Mouse (Mus musculus) adrenal gland, adult 18-20 months (tissue): ENCODE measurements around the gene Lama5. TPM values are rescaled to one million over a fixed set of nuclear protein-coding genes. Genes with fewer than 3 reads are reported as not detected.
"Not testable (repeated sequence)": the region's sequence is repeated elsewhere in the genome, so short reads cannot be mapped to it uniquely, and the experiment has no call there.

Experiments
- DNase-seq, 2 experiments: peaks; one replicate each; pipeline ENCODE4 v3.0.0; 2021 to 2022; ENCODE audit warnings: low spot score in 2 of 2
- total RNA-seq, 2 experiments: library from RNA; stranded (reverse); gene quantifications; 1 replicate in 1 of 2; 2 replicates in 1 of 2; pipeline ENCODE4 v1.2.3; 2021

Gene Lama5
- total RNA-seq, 2 experiments from 2014 or later: 31.5 to 61.3 TPM

DNA sequence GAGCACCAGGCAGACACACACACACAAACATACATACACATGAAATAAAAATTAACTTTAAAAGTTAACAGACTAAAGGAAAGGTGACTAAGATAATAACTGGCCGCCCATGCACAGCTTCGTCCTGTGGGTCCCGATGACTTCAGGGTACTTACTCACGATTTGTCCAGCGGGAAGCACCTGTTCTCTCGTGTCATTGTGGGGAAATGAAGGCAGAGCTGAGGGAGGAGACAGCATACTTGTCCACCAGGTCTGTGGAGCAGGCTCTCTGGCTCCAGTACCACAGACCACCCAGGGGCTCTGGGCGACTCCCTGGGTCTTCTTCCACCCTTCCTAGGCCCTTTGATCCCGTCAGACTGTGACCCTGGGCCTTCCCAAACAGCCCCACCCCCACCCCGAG is 24.4 kb downstream of the Lama5 start:
- no peak for DNase-seq

DNA sequence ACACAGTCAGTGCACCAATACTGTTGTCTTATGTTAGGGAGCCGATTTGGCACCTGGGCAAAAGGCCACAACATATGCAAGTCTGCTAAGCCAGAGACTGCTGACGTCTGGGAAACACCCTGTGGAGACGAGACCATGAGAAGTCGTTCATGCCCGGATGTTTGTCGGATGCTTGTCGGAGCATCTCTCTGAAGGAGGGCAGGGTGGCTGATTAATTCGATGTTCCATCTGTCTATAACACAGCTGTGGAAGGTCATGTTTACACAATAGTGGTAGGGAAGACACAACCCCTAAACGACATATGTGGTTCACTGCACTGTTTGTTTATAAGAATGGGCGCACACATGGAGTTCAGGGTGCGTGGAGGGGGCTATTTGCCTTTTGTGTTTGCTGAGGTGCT is 25.0 kb downstream of the Lama5 start:
- DNase-seq: no peak

DNA sequence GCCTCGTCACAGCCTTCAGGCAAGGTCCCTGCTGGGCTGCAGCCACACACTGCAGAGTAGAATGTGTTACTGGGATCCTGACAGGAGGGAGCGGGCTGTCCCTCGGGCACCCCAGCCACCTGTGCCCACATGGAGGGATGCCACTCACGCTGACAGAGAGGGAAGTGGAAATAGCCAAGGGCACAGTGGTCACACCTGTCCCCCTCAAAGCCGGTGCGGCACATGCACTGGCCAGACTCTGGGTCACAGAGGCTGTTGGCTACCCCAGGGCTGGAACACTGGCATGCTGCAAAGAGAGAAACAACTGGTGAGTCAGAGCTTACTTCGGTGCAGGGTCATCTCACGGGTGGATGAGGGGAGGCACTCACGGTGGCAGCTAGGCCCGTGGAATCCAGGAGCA is 26.9 kb downstream of the Lama5 start:
- no peak for DNase-seq

DNA sequence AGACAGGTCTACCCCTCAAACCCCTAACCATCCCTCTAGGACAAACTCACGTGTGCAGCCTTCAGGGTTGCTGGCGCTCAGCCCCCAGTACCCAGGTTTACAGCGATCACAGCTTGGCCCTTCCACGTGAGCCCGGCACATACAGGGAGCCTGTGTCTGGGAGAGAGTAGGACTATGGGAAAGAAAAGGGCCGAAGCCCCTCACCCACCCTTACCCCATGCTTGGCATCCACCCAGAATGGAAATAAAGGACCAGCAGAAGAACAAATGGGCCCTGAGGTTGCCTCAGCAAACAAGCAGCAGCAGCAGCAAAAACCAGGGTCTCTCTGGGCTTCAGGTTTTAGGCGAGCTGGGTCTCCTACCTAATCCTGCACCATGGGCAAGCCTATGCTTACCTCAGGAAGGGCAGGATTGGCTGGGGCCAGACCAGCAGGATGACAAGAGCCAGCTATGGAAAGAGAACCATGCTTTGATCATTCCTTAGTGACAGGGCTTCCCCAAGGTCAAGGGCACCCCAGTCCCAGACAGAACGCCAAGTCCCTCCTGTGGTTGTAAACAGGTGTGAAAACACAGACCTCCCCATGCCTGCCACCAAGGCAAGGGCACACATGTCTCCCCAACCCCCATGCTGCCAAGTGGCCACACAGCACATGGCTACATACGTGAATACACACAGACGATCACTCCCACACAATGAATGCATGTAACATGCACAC is 28.2 kb downstream of the Lama5 start:
- no peak for DNase-seq

DNA sequence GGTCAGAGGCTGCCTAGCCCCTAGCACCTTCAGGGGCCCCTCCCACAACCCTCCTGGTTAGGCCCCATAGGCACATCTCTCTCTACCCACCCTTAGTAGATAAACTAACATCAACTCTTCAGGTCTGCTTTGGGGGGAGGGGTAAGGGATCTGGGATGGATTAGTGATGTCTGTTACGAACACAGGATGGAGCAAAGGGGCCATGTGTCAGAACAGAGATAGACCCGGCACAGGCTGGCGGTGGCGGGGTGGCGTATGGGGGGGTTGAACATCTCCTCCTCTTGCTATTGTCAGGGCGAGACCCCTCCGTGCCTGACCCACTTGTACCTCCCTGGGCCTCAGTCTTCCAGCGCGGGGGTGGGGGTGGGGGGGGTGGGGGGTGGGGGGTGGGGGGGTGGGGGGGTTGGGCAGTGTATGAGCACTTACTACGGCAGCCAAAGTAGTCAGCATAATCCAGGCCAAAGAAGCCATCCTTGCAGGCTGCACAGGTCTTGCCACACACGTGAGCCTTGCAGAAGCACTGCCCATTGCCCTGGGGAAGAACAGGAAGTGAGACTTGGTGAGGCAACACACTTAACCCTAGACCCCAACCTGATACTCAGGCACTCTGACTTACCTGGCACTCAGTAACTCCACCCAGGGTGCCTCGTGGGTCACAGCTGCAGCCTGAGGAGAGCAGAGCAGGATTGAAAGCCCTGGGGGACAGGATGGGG is 28.9 kb downstream of the Lama5 start:
- DNase-seq: no peak

DNA sequence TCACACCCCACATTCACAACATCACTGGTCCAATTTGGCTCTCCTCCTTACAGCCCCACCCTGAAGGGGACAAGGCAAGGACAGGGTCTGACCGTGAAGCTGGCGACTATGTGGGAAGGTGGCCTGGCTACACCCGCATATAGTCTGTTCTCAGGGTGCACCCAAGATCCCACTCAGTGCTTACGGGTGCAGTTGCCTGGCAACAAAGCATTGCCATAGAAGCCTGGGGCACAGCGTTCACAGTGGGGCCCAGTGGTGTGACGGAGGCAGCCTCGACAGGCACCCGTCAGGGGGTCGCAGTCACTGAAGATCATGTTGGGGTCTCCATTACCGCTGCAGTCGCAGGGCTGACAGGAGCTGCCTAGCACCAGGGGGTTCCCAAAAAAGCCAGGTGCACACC is 38.3 kb downstream of the Lama5 start:
- no peak for DNase-seq

DNA sequence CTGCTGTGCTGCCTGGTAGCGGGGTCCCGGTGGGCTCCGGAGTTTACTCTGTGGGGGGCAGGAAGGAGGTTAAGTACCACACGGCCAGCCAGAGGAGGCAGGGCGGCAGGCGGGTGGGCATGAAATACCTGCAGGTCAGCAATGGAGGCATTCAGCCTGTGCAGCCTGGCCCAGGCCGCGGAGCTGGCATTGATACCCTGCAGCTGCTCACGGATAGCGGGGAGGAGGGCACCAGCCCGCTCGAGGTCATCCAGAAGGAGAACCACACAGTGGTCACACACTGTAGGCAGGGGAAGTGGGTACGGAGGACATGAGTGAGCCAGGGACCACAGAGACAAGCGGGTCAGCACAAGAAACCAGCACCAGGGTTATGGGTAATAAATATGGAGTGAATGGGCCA is 40.0 kb downstream of the Lama5 start:
- DNase-seq: no peak

DNA sequence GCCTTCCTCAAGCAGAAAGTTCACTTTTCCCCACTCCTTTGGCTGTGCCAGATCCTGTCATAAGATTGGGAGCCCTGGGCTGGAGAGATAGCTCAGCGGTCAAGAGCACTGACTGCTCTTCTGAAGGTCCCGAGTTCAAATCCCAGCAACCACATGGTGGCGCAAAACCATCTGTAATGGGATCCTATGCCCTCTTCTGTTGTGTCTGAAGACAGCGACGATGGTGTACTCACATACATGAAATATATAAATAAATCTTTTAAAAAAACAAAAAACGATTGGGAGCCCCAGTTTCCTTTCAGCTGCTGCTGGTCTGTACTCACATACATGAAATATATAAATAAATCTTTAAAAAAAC is 40.9 kb downstream of the Lama5 start:
- no peak for DNase-seq

DNA sequence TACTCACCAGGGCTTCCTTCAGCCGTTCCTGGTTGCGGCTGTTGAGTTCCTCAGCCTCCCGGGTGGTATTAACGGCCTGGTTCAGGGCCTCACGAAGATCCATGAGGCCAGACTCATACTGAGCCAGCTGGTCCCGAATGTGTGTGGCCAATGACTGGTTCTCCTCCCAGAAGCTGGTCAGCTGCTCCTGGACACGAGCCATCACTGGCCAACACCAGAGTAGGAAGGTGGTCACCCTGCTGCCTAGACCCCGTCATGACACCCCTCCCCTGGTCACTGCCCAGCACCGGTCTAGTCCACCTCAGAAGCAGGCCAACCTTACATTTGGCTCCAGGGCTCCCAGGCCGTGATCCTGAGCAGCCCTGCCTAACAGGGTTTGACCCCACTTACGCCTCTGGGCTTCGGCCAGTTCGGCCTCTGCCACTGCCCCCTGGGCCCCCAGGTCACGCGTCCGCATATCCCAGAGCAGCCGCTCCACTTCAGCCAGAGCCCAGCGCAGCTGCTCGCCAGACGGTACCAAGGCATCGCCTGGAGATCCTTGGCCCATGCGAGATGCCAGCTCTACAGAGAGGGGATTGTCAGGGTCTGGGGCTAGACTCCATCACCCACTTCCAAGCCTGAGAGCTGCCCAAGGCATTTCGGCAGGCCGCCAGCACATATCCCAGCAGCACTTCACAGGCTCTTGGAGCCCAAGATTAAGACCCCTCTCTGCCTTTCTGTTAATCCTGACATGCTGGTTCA is 41.5 kb downstream of the Lama5 start:
- no peak for DNase-seq

DNA sequence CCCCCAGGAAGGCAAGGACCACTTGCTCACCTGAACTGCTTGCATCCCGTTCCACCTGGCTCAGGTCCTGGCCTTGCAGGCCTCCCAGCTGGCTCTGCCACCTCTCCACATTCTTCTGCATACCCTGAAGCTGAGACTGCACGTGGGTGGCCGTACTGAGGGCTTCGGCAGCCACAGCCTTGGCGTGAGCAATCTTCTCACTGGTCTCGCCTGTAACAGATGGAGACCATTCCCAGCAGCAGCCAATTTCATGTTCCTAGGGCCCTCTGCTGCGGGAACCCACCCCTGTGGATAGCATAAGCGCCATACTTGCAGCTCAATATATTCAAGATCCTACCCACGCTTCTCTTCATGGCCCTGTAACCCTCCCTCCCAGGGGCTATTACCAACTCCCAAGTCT is 44.1 kb downstream of the Lama5 start:
- DNase-seq: no peak

DNA sequence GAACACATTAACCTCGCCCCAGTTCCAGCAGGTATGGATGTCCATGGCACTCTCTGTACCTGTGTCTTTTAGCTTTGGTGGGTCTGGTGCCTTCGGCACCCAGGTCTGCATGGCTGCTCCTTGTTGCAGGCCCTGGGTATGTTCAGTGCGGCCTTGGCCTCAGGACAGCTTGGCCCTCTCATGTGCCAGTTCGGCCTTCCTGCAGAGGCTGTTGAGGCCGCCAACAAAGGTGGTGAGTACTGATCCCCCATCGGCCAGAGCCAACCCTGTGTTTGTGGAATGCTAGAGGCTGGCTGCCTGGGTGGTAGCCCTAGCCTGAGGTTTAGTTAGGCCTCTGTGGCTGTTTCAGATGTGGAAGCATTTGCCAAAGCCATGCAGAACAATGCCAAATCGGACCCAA is 49.9 kb downstream of the Lama5 start:
- no peak for DNase-seq

DNA sequence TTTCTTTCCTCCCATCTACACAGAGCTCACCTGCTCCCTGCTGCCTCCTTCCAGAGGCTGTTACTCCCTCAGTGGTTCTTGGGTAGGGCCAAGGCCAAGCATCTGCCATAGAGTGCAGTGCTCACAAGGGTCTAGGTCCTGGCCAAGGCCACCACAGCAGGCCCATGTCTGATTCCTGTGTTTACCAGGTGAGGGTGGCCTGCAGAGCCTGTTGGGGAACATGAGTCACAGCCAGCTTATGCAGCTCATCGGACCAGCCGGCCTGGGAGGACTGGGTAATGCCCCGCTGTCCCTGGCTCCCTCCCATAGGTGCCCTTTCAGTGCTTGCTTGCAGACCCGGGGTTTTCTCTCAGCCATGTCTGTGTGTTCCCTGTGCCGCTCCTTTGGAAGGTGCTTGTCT is 51.5 kb downstream of the Lama5 start:
- no peak for DNase-seq

DNA sequence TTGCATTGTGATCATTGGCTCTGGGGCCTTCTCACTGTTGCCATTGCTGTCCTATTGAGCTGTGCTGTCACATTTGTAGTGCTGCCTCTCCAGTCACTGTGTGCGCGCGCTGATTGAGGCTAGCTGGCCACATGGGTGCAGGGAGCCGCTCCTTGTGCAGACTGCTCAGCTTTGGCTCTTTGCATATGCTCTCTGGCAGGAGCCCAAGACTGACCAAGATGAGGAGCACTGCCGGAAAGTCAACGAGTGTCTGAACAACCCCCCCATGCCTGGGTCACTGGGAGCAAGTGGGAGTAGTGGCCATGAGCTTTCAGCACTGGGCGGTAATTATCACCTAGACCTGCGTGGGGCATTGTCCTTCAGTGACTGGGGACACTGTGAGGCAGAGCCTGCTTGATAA is 51.9 kb downstream of the Lama5 start:
- DNase-seq: not testable (repeated sequence)

DNA sequence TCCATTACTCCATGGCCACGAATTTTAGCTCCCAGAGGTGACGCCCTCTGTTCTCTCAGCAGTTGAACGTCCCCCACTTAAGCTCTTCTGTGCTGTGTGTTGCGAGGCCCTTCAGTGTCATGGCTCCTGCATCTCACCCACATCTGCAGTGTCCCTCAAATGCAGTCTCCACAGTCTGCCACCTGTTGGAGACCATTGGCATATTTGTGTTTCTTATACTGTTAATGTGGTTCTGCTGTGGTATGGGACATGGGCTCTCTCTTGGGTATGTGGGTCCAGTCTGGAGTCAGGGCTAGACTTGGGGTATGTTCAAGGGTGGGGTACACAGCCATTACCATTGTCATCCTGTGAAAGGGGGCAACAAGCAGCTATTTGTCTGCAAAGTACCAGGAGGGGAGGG is 52.5 kb downstream of the Lama5 start:
- no peak for DNase-seq

DNA sequence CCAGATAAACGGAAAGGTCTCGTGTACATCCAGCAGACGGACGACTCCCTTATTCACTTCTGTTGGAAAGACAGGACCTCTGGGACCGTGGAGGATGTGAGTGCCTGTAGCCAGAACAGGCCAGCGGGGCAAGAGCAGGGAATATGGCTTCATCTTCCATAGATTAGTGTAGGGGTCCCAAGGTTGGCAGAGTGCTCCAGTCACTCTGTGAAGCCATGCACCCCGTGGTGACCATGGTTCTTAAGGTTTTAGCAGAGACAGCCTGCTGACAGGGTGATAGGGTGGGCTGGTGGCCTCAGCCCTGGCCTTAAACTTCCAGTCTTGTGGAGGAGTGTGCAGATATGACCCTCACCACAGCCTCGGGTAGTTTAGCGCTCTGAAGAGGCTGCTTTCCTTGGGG is 53.5 kb downstream of the Lama5 start:
- DNase-seq: no peak

DNA sequence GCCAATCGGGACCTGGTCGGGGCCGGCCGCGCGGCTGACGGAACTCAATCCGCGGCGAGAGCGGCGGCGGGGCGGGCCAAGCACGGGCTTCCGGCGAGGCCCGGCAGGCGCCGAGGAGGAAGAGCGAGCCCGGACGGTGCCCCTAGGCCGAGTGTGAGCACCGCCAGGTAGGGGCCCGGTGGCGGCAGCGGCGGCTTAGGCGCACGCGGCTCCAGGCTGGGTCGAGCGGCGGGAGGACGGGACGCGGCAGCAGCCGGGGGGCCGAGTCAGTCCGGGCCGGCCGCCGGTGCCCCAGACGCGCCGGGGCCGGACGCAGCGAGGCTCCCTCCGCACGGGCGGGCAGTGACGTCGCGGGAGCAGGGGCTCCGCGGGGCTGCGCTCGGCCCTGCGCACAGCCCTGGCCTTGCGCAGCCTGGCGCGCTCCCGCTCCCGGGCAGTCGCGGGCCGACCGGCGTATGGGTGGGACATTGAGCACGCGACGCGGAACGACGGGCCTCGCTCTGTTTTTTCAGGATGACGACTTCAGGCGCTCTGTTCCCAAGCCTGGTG is 54.1 kb downstream of the Lama5 start:
- DNase-seq: no peak

DNA sequence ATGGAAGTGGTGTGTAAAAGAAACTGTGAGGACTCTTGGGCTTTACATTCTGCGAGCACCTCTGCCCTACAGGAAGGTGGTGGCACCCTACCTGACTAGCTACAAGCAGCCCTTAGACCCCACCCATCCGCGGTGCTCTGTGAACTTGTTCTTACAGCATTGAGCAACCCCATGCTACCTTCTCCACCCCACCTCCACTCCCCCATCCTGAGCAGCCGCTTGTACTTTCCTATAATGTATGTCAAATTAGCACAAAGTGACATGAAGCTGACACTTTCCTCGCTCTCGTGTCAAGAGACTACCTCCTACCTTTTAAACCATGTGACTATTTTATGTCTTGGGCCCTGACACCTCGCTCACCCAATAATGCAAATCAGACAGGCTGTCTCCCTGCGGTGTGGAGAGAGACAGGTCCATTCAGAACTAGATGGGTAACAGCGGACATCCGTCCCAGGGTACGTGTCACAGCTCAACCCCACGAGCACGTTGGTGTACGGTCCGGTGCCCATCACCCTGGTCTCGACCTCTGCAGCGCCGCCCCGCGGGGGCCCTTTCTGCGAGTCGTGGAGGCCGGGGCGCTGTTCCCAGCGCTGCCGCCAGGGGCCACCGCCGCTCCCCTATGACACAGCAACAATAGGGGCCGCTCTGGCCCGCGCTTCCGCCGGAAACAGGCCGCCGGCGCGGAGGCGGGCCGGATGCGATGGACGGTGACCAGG is 54.7 kb downstream of the Lama5 start, which contains the start of gene Adrm1:
Adrm1 (plus strand) TSS at position 680 of the 716 bp plus-strand sequence.
- peak; percentile 96 to 99 for DNase-seq

DNA sequence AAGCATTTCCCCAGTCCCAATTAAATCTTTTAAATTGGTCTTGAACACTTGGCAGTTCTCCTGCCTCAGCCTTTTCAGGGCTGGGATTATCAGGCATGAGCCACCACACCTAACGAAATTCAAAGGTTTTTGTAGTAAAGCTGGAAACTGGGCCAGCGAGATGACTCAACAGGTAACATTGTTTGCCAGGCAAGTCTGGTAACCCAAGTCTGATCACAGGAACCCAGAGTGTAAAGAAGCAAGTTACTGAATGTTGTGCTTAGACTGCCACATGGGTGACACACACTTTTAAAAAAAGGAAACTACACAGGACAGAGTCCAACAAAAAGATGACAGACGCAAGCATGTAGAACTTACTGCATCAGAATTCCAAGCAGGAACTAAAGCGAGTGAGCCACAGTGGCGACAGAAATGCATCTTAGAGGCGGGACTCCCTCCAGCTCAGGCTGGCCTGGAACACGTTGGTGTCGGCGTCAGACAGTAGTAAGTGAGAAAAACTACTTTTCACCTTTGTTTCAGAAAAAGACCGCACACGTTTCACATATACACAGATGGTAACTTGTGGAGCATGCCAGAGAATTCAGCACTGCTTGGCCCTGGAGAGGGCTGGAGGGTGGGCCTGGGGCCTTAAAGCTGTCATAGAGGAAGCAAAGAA is 55.4 kb downstream of the Lama5 start:
- DNase-seq: no peak

DNA sequence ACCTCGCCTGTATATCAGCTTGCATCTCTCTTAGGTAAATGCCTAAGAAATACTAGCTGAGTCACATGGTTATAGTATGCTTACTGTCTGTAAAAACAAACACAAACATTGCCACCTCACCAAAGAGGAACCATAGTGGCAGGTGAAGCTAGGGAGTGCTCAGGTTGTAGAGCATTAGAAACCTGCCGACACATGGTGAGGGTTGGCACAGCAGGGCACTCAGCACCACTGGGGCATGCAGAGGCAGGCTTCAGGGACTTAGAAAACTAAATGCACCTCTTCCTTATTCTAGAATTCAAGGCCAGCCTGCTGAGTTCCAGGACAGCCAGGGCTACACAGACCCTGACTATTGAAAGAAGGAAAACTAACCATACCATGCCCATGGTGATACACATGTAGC is 58.8 kb downstream of the Lama5 start:
- DNase-seq: no peak

DNA sequence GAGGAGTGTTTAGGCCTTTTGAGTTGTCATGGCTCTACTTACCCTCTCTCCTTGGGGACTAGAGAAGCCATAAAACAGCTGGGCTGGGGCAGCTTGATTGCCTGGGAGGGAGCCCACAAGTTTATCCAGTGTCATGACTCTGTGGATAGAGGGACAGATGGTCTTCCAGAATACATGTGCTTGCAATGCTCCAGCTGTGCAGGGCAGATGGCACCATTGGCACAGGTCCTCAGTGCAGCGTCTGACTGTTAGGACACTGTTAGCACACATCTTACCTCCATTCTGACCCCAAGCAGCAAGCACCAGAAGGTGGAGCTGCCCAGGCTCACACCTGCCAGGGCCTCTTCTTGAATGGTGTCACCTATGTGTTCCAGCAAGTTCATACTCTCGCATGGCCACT is 59.8 kb downstream of the Lama5 start:
- DNase-seq: no peak

DNA sequence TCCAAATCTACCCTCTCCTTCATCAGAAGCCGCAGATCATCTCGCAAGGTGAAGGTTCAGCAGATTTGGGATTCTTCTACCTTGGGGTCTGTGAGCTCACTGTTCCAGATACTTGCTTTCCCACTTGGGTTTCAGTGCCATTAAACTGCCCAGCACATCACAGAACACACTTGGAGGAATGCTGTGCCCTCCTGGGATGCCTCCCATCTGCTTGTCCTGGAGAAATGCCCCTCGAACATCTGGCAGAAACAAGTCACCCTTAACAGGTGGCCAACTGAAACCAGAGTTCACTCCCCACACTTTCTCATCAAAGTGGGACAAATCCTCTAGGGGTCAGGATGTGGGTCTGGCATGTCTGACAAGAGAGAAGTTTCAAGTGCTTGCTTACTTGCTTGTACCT is 67.0 kb downstream of the Lama5 start:
- DNase-seq: no peak
